Mouse (Mus musculus) CD4-positive helper T cell, adult 2 months (primary cell): ENCODE results near the gene Otc.
A peak's percentile ranks its signal among the peaks of the same experiment; 100 is the strongest.

Experiments used
- DNase-seq: peaks from one replicate; pipeline ENCODE4 v3.0.0-alpha.2; 2012; ENCODE audit warnings: low read depth, missing footprints, low spot score

Otc gene

DNA sequence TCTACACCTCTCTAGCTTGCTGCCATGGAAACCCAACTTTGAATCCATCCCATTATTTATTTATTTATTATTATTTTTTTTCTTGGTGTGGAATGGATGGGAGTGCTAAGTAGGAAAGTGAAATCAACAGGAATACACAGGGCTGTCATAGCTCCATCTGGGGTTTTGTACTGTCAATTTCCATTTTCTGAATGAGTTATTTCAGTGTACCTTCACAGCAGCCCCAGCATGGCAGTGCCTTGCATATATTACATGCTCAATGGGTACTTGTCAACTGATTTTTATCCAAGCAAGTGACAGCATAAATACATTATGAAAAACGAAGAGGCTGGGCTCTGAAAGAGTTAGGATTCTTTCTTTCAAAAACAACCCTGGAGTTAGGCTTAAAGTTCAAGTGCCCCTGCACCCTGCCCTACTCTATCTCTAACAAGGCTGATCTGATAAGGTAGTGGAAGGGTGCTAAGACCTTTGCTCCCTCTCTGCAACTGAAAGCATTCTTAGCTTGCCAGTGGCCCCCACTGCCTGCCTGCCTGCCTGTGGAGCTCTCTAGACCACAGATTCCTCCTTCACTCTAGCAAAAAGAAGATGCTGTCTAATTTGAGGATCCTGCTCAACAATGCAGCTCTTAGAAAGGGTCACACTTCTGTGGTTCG, at the start of gene Otc:
Gene Otc, plus strand, starts transcription at position 454 of the 653 bp plus-strand sequence.
- DNase-seq = no peak

DNA sequence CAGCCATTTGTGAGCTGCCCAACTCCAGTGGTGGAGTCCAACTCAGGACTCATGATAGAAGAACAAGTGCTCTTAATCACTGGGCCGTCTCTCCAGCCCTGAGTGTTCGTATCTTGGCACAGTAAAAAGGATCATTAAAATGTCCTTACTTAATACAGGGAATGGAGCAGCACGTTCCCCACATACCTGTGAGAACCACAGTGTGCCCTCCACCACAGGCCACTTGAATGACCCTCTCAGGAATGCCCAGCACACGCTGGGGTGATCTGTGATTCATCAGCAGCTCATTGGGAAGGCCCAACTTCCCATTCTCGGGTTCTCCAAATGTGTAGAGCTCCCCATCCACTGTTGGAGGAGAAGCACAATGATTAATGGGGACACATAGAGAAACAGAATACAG, 46.2 kb upstream of the Otc start:
- DNase-seq = no peak

DNA sequence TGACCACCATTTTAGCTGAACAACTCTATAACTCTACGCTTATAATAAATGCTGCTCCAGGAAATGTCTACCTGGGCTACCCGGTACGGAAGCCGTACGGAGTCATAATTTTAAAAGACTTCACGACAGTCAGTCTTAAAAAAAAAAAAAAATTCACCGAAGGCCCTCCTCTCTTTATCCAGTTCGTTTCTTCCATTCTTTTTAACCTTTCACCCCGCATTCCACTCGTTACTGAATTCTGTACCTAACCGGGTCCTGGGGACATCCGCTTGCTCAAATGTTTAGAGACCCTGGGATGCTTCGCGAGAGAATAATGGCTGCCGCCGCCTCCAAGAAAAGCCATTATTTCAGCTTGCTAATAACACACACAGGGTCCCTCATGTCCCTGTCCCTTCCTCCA, 36.1 kb upstream of the Otc start:
- peak; percentile 76 for DNase-seq

DNA sequence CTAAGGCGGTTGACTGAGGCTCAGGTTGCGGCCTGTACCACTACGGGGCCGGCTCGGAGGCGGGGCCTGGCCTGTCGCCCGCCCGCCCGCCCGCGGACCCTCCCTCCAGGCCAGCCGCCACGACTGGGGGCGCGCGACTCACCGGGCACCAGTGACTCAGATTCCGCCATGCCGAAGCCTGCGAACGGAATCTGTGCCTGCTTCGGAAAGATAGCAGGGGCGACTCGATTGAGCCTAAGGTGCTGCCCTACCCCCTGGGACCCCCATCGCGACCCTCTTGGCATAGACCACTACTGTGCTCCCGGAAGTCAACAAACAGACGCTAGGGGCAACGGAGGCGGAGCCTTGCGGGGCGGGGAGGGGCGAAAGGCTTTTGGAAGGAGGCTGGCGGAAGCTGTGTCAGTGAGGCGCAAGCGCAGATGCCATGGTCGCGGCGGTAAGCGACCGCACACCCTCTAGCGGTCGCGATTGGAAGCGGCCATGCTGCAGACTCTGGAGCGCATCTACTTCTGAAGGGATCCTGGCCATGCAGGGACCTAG, 35.6 kb upstream of the Otc start, which contains the start of gene Rpgr:
Gene Rpgr, minus strand, starts transcription at position 511 of the 540 bp plus-strand sequence.
- DNase-seq = peak; percentile 91

DNA sequence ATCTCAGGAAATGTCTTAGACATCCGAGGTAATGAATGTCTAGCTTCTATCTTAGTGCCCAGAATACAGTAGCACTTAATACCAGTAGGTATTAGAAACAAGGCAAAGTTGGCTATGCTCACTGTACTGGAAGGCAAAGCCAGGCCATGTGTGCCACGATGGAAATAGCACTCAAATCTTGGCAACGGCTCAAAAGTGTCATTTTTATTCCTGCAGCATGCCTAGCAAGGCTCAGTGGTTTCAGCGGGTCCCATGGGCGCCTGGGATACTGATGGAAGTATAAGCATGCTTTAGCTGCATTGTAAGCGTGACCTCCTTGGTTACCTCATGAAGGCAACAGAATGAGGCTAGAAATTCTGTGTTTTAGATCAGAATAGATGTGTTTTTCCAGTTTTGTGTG, 32.8 kb upstream of the Otc start:
- no peak for DNase-seq

DNA sequence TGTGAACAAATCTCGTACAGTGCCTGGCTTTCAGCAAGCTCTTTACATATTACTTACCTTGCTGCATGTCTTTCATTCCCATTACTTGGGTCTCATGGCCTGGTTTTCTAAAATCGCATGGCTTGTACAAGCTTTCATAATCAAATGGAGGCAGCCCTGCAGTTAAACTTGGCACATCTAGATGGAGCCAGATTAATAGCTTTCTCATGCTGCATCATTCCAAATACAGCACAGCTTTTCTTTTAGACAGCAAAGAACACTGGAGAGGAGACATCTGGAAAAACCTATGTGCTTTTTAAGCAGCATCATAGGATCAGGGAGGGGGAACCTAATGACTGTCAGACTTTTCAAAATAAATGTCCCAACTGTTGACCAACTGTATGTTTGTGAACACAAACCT, 19.1 kb upstream of the Otc start:
- DNase-seq = no peak

DNA sequence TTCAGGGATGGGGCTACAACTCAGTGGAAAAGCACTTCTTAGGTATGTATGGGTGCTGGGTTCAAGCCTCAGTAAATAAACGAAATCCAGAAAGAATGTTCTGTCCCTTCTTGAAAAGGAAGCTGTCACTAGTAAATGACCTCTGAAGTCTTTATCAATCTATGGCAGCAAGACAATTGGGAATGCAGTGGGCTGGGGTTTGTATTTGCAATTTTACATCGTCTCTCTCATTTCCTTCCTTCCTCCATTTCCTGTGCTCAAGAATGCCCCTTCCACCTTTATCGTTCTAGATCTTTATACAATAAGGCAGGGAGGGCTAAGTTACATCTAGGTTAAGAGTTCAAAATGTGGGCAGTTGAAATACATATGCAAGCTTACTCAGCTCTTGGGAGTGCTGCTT, 17.5 kb upstream of the Otc start:
- DNase-seq = no peak

DNA sequence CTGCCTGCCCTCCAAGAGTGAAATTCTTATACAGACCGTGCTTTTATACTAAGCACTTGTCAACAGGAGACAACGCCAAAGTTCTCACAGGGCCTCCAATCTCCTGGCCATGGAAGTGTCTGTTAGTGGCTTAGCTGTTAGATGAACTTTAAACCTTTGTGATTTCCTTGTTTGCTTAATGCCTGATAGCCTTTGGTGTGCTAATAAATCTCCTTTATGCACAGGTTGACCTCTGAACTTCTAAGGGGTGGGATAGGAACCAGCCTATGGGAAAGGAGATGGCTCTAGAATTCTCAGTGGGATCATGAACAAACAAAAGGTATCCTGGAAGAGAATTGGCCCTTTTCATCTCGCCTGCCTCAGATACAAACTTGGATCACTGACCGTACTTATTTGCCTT, 12.6 kb upstream of the Otc start:
- no peak for DNase-seq

DNA sequence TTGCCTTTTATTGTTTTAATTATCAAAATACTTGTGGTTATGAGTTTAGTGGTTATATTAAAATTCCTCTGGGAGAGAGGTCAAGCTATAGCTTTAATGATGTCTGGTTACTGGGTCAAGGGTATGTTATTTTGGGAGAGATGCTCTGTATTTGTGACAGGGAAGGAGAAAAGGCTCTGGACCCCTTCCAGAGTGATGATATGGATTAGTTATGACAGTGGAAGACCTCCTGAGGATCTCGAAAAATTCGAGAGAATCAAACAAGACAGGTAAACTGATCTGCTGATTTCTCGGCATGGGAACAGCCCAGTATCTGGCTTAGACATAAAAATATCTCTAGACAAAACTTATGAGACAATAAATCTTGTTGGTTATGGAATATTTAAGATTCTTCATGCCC, 8.2 kb upstream of the Otc start:
- no peak for DNase-seq

DNA sequence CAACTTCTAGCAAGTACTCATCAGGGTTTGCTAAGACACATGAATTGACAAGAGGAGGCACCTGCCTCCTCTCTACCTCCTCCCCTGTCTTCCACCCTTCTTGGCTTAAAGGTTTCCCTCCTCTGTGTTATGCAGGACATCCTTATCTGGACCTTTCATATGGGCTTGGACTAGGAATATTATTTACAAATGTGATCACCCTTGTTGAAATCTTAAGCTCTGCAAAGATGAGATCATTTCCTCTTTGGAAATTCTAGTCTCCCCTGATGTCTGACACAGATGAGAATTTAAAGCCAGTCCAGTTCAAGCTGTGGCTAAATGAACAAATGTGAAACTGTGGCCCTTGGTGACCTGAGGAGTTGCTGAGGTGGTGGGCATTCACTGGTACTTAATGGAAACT, 748 bp upstream of the Otc start:
- no peak for DNase-seq

DNA sequence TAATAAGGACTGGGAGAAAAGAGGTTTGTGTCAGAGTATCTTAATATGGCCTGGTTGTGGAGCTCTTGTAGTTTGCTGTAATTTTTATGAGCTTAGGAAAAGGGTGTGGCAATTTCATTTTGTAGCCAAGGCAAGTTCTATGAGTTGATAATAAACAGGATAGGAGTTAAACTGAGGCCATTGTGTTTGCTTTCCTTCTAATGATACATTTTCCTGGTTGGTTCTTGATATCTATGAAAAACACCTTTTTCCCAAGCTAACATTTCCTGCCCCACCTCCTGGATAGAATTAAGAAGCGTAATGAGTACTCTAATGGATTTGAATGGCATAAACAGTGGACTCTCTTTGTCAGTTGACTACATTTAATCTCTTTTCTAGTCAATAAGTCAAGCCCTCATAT, 5.7 kb downstream of the Otc start:
- DNase-seq = no peak

DNA sequence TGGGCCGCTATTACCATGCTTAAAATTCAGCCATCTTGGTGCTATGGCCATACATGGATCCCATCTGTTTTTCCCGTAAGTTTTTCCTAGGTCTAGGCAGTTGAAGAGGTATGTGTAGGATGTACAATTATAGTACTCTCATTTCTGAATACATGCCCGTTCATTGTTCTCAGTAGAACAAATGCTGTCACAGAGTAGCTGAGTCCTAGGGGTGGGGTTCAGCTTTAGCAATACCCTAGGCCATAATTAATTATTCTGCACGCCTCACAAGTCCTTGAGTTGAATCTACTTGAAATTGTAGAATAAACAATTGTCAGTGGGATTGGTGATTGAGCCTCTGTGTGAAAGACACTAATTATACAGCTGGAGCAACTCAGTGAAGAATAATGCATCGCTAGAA, 6.2 kb downstream of the Otc start:
- DNase-seq = no peak

DNA sequence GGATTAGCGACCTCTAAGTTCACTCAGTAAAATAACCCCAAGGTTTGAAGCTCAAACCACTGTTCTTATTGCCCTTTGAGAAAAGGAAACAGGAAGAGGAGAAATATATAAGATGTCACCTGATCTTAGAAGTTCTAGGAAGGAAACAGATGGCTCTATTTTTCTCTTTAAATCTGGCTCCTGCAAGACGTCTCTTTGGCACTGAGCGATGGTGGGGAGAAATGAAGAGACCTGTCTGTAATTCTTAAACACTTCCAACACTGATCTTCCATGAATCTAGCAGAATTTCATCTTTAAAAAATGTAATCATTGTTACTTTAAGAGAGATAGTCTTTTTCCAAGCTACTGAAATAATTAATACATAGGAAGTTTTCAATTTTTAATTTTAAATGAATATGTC, 16.2 kb downstream of the Otc start:
- DNase-seq = no peak

DNA sequence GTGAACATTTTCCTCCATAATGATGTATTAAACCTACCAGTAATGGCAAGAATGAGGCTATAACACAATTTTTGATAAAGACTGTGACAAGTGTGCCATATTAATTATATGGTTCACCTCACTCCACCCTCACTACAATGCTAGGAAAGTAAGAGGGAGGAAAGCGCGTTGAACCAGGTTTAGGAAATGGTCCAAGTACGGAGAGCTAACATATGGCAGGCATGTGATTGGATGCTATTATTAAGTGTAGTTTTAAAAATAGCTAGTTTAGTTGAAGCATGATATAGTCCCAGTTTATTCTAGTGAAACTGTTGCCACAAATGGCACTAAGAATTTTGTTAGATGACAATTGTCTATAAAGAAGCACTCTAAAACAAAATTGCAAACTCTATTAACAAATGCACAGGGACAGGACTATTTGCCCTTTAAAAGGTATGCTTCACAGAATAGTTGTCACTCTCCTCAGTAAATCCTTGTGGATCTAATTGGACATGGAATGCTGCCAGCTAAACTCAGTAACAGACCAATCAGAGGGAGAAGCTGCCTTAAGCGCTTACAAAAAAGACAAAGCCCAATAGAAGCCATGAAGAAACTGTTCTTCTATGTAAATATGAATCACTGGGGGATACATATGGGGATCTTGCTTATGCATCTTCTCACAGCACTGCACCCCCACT, 16.8 kb downstream of the Otc start:
- no peak for DNase-seq

DNA sequence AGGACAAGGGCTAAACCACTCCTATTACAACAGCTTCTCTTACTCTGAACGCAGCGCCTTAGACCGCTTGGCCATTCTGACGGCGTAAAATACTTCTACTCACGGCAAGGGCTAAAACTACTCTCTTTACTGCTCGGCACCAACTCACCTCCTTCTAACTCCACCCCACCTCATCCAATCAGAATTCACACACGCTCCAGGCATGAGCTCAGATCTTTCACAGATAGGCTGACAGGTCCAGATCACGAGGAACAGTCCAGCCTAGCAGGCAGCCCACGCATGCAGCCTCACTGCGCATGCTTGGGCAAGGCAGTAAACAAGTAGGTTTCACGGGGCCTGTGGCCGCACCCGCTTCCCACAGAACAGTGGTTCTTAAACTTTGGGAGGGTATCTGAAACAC, 45.2 kb downstream of the Otc start:
- no peak for DNase-seq

DNA sequence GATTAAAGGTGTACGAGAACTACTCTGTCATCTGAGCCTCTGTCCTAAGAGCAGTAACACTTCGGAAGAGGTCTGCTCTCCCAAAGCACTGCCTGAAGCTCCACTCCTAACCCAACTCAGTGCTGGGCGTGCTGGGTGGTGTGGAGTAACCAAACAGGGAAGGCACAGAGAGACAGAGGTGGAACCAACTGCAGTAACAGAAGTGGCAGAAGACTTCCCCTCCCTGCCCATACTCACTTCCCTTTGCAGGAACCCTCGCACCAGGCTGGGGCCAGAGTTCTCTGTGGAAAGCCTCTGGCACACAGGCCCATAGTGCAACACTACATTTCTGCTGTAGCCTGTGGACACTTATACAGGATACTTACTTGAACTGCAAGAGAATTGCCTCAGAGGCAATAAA, 66.1 kb downstream of the Otc start:
- DNase-seq = no peak

DNA sequence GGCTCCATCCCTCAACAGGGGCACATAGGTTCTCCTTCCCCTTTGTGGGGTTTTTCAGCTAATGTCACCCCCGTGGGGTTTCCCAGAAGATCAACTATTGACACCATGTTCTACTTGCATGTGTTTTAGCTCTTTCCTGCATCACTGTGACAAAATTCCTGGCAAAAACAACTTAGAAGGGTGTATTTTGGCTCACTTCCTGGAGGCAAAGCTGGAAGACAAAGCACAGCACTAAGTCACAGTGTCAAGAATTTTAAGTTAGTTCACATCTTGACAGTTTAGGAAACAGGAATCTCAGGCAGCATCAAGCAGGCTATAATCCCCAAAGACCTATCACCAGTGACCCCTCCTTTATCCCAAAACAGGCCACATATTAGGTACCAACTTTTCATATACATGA, 78.1 kb downstream of the Otc start:
- no peak for DNase-seq

DNA sequence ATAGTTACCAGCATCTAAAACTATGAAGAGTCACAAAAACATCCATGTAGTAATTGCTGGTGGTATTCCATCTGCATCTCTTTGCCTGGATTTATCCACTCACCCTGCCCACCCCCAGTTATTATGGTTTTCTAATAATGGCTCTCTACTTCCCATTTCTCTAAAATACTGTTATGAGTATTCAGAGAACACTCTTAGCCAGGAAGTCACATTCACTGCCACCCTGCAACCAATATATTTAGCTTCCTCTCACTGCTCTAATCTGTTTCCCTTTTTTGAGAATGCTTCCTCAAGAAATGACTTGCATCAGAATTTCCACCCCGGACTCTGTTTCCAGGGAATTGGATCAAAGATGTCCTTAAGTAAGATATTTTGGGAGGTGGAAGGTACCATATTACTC, 79.6 kb downstream of the Otc start:
- no peak for DNase-seq

DNA sequence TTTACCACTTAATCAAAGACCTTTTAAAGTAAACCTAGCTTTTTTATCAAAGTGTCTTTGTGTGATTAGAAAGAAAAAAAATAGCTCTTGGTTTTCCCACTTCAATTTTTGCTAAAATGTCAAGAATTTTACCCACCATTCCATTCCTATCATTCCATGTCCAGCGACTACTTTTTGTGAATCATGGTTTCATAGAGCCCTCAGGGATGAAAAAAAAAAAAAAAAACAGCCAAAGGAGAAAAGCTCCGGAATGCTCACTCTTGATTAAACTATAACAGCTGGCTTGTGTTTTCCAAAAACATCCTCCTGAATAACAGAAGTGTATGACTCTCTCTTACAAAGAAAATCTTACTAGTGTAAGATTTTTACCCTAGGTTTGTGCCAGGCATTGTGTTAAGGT, 84.7 kb downstream of the Otc start:
- no peak for DNase-seq

DNA sequence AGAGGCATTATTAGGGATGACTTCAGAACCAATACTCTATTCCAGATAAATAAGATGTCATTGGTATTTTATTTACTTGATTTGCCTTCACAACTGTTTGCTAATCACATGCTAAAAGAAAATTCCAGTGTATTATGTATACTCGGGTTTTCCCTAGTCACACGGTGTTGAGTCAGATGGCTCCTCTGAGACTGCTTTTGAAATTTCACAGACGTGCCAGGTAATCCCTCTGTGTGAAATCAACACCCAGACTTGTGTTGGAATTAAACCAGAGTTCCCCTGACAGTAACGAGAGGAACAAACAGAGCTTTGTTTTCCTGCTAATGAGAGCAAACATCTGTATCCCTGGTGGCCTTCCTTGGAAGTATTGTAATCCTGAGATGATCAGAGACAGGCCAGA, 103.8 kb downstream of the Otc start:
- DNase-seq = no peak
